Mouse (Mus musculus): ENCODE data around the gene Dhrs1.

The Dhrs1 gene

GRCm38 (mm10) chr14:55721700-55722437 is 23.6 kb downstream of the Dhrs1 start, which contains the start of gene Rabggta:
TSS of gene Rabggta (minus strand) at chr14:55722263.
- DNase-seq (ENCODE audit: low spot score in 2 of 2): peak; percentile 85 to 88

- no peak for DNase-seq (ENCODE audit: low spot score in 2 of 2)
Measured at GRCm38 (mm10) chr14:55721076-55721475, 24.4 kb downstream of the Dhrs1 start.

- DNase-seq (ENCODE audit: low spot score in 2 of 2): no peak
Measured at GRCm38 (mm10) chr14:55720666-55721065, 24.8 kb downstream of the Dhrs1 start.

GRCm38 (mm10) chr14:55719737-55720136 is 25.8 kb downstream of the Dhrs1 start:
- no peak for DNase-seq (ENCODE audit: low spot score in 2 of 2)

GRCm38 (mm10) chr14:55716884-55717283 is 28.6 kb downstream of the Dhrs1 start:
- DNase-seq (ENCODE audit: low spot score in 2 of 2): no peak

GRCm38 (mm10) chr14:55716271-55716670 is 29.2 kb downstream of the Dhrs1 start:
- no peak for DNase-seq (ENCODE audit: low spot score in 2 of 2)

GRCm38 (mm10) chr14:55714893-55715292 is 30.6 kb downstream of the Dhrs1 start:
- DNase-seq (ENCODE audit: low spot score in 2 of 2): no peak

- no peak for DNase-seq (ENCODE audit: low spot score in 2 of 2)
Measured at GRCm38 (mm10) chr14:55713729-55714122, 31.8 kb downstream of the Dhrs1 start, which contains the start of gene Tgm1. TSS of gene Tgm1 (minus strand) at chr14:55713926.

GRCm38 (mm10) chr14:55713007-55713728 is 32.3 kb downstream of the Dhrs1 start:
- no peak for DNase-seq (ENCODE audit: low spot score in 2 of 2)

- DNase-seq (ENCODE audit: low spot score in 2 of 2): no peak
Measured at GRCm38 (mm10) chr14:55711786-55712185, 33.7 kb downstream of the Dhrs1 start.

- DNase-seq (ENCODE audit: low spot score in 2 of 2): no peak
Measured at GRCm38 (mm10) chr14:55709509-55709908, 36.0 kb downstream of the Dhrs1 start.

GRCm38 (mm10) chr14:55707397-55707796 is 38.1 kb downstream of the Dhrs1 start:
- DNase-seq (ENCODE audit: low spot score in 2 of 2): no peak

GRCm38 (mm10) chr14:55706051-55706600 is 39.4 kb downstream of the Dhrs1 start:
- DNase-seq (ENCODE audit: low spot score in 2 of 2): no peak

- no peak for DNase-seq (ENCODE audit: low spot score in 2 of 2)
Measured at GRCm38 (mm10) chr14:55702761-55703160, 42.7 kb downstream of the Dhrs1 start.

- no peak for DNase-seq (ENCODE audit: low spot score in 2 of 2)
Measured at GRCm38 (mm10) chr14:55701131-55701530, 44.4 kb downstream of the Dhrs1 start.

GRCm38 (mm10) chr14:55697226-55697625 is 48.3 kb downstream of the Dhrs1 start:
- DNase-seq (ENCODE audit: low spot score in 2 of 2): no peak

- DNase-seq (ENCODE audit: low spot score in 2 of 2): no peak
Measured at GRCm38 (mm10) chr14:55689433-55689832, 56.1 kb downstream of the Dhrs1 start.
